Mouse (Mus musculus): ENCODE measurements around the gene Timp3. TPM values are rescaled to one million over a fixed set of nuclear protein-coding genes. Genes with fewer than 3 reads are reported as not detected.

Timp3 gene
- polyA plus RNA-seq, 1 experiment from 2014 or later = 114 TPM

DNA sequence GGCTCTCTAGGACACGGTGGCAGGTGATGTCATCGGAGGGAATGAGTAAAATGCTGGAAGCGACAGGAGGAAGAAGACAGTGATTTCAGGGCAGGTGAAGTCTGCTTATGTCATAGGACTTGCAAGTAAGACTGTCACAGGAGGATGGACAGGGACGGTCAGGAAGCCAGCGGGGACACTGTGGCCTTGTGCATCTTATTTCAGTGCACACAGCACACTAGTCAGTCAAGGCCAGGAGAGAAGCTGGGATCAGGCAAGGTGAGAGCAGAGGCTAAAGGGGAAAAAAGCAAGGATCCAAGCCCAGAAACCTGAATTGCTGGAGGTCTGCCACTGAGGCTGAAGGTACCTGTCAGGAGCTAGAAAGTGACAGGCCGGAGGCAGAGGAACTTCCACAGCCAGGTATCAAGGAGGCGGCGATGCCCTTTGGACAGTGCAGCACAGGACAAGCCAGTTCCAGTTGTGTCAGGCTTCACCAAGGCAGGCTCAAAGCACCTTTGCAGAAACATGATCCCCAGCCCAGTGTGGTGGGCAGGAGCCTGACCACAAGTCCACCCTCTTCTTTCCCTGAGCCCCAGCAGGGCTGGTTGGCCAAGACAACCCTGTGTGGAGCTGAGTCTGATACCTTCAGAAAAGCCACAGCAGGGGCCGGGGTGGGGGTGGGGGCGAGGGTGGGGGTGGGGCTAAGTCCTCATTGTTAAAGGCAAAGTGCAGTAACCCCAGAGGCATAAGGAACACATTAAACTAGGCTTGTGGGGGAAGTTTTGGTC lies 5.4 kb upstream of the Timp3 start:
- H3K27ac ChIP-seq (ENCODE audit: low read length) = peak overlapping the region; percentile 19; the same call in 1 of the 2 replicates
- H3K4me1 ChIP-seq (ENCODE audit: insufficient read depth, low read length) = peaks cover 12% of the 10 kb centered on the region
- no peaks in the 10 kb centered on the region for H3K9me3 ChIP-seq (ENCODE audit: low read length)
- H3K4me3 ChIP-seq (ENCODE audit: low read length) = no peak overlapping the region
- no peak overlapping the region for H3K4me2 ChIP-seq (replicated peaks; ENCODE audit: low read depth, low read length)
- H3K27me3 ChIP-seq (ENCODE audit: insufficient read depth, low read length) = peaks cover 13% of the 10 kb centered on the region
- WGBS = 65% methylated on average over 10 of the region's 10 CpGs
- ATAC-seq (ENCODE audit: low FRiP score, low TSS enrichment) = peak; percentile 76
- H3K9ac ChIP-seq (replicated peaks; ENCODE audit: low read length) = no peak overlapping the region
- H3K36me3 ChIP-seq (ENCODE audit: insufficient read depth, low read length) = no peaks in the 10 kb centered on the region

DNA sequence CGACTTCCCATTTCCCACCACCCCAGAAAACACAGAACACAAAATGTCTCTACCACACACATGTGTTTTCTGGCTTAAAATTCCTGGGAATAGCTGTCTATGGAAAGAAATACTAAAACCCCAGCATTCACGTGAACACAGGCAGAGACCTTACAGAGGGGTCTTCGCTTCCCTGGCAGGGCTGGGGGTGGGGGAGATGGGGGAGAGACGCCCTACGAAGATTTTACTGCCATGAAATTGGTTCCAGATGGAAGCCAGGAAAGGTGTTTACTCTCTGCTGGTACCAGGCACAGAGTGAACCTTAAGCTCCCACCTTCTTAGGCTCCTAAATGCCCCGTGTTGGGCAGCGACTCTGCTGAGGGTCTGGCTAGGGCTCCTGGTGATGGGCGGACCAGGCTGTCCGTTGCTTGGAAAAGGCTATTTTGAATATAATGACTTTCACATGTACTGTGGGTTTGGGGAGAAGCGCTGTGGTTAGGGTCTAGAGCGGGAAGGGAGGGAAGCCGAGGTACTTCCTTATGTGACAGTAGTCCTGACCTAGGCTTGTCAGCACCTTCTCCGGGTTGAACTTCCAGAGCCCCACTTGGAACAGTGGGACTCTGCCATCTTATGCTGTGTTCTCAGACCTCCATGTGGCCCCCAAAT lies 4.6 kb upstream of the Timp3 start:
- H3K36me3 ChIP-seq (ENCODE audit: insufficient read depth, low read length) = no peaks in the 10 kb centered on the region
- WGBS = 24% methylated on average over 13 of the region's 13 CpGs
- peak overlapping the region; percentile 45 for H3K9ac ChIP-seq (replicated peaks; ENCODE audit: low read length)
- H3K4me1 ChIP-seq (ENCODE audit: insufficient read depth, low read length) = peaks cover 12% of the 10 kb centered on the region
- no peak overlapping the region for H3K4me3 ChIP-seq (ENCODE audit: low read length)
- no peak for ATAC-seq (ENCODE audit: low FRiP score, low TSS enrichment)
- peak overlapping the region; percentile 35 for H3K4me2 ChIP-seq (replicated peaks; ENCODE audit: low read depth, low read length)
- peaks cover 13% of the 10 kb centered on the region for H3K27me3 ChIP-seq (ENCODE audit: insufficient read depth, low read length)
- H3K9me3 ChIP-seq (ENCODE audit: low read length) = no peaks in the 10 kb centered on the region
- peak overlapping the region; percentile 6; the same call in 1 of the 2 replicates for H3K27ac ChIP-seq (ENCODE audit: low read length)

DNA sequence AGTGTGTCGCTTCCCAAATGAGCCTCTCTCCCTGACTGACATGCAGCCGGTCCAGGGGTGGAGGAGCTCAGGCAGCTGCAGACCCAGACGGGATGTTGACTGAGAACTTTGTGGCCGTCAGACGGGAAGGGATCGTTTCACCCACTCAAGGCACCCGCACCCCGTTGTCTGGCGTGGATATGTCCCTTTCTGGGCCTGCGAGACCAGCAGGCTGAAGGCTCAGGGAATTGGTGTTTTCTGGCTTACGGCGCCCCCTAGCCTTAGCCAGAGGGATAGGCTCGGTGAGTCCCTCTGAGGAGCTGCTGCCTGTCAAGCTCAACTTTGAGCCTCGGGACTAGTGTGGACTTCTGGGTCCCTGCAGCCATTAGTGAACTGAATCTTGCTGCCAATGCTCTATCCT lies 4.1 kb upstream of the Timp3 start:
- H3K9me3 ChIP-seq (ENCODE audit: low read length) = no peaks in the 10 kb centered on the region
- H3K27me3 ChIP-seq (ENCODE audit: insufficient read depth, low read length) = peaks cover 13% of the 10 kb centered on the region
- peak overlapping the region; percentile 45 for H3K9ac ChIP-seq (replicated peaks; ENCODE audit: low read length)
- H3K27ac ChIP-seq (ENCODE audit: low read length) = no peak overlapping the region
- H3K36me3 ChIP-seq (ENCODE audit: insufficient read depth, low read length) = no peaks in the 10 kb centered on the region
- peak overlapping the region; percentile 35 for H3K4me2 ChIP-seq (replicated peaks; ENCODE audit: low read depth, low read length)
- peak; percentile 16; the same call in 1 of the 2 replicates for ATAC-seq (ENCODE audit: low FRiP score, low TSS enrichment)
- H3K4me3 ChIP-seq (ENCODE audit: low read length) = no peak overlapping the region
- 5% methylated on average over 14 of the region's 14 CpGs for WGBS
- peaks cover 15% of the 10 kb centered on the region for H3K4me1 ChIP-seq (ENCODE audit: insufficient read depth, low read length)

DNA sequence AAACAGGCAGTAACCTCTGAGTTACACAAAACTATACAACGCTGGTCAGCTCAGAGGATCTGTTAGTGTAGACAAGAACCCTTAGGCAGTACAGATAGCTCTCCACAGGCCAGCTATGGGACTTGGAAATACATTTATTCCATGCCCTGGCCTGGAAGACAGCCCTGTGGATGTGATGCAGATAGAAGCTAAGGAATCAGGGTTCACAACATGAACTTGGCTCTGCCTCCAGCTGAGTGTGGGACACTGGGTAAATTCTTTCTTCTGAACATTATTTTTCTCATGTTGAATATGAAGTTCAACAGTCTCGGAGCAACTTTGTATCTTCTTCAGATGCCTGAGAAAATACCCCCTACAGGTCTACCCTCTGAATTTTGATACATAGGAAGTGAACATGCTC lies 2.9 kb upstream of the Timp3 start:
- no peak for ATAC-seq (ENCODE audit: low FRiP score, low TSS enrichment)
- Histone ChIP-seq H3K27me3 (ENCODE audit: insufficient read depth, low read length) (peaks cover 13% of the 10 kb centered on the region), H3K4me1 (ENCODE audit: insufficient read depth, low read length) (peaks cover 25% of the 10 kb centered on the region), H3K9ac (replicated peaks; ENCODE audit: low read length) (no peak overlapping the region), H3K9me3 (ENCODE audit: low read length) (no peaks in the 10 kb centered on the region), H3K36me3 (ENCODE audit: insufficient read depth, low read length) (no peaks in the 10 kb centered on the region), H3K4me2 (replicated peaks; ENCODE audit: low read depth, low read length) (no peak overlapping the region), H3K4me3 (ENCODE audit: low read length) (no peak overlapping the region), H3K27ac (ENCODE audit: low read length) (no peak overlapping the region)
- 93% methylated on average over 2 of the region's 2 CpGs for WGBS

DNA sequence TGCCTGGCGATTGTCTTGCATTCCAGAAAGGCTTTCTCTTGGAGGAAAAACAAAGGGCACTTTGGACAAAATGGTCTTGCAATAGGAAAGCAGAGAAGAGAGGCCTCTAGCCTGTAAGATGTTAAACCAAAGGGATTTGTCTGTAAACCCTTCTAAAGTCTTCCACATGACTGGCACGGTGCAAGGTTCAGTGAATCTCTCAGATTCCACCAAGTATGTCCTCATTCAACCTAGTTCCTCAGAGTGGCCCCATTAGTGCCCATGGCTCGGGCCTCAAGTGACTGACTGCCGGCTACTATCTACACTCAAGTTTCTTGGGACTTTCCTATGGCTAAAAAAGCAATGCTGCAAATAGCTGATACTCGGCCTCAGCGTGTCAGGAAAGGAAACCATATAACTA lies 1.8 kb upstream of the Timp3 start:
- Histone ChIP-seq H3K27me3 (ENCODE audit: insufficient read depth, low read length) (peaks cover 13% of the 10 kb centered on the region), H3K4me2 (replicated peaks; ENCODE audit: low read depth, low read length) (no peak overlapping the region), H3K9ac (replicated peaks; ENCODE audit: low read length) (no peak overlapping the region), H3K9me3 (ENCODE audit: low read length) (no peaks in the 10 kb centered on the region), H3K4me3 (ENCODE audit: low read length) (no peak overlapping the region), H3K36me3 (ENCODE audit: insufficient read depth, low read length) (no peaks in the 10 kb centered on the region), H3K4me1 (ENCODE audit: insufficient read depth, low read length) (peaks cover 31% of the 10 kb centered on the region), H3K27ac (ENCODE audit: low read length) (no peak overlapping the region)
- ATAC-seq (ENCODE audit: low FRiP score, low TSS enrichment) = no peak
- 77% methylated on average over 6 of the region's 6 CpGs for WGBS

DNA sequence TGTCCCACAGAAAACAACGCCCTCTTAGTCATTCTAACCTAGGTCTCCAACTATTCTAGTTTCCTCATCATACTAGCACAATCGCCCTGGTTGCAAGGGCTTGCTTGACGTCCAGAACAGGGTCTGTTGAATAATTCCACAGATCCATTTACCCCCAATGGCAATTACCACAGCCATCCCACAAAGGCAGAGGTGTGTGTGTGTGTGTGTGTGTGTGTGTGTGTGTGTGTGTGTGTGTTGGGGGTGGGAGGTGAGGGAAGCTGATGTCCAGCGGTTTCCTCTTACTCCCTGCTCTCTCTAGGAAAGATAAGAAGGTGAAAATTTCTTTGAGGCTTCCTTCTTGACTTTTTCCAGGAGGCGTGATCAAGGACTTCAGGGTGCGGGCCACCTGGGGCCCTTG lies 377 bp upstream of the Timp3 start:
- Histone ChIP-seq H3K27ac (ENCODE audit: low read length) (no peak overlapping the region), H3K9me3 (ENCODE audit: low read length) (no peaks in the 10 kb centered on the region), H3K9ac (replicated peaks; ENCODE audit: low read length) (peak overlapping the region; percentile 90), H3K4me2 (replicated peaks; ENCODE audit: low read depth, low read length) (peak overlapping the region; percentile 90), H3K27me3 (ENCODE audit: insufficient read depth, low read length) (peaks cover 13% of the 10 kb centered on the region), H3K36me3 (ENCODE audit: insufficient read depth, low read length) (no peaks in the 10 kb centered on the region), H3K4me3 (ENCODE audit: low read length) (peak overlapping the region; percentile 68), H3K4me1 (ENCODE audit: insufficient read depth, low read length) (peaks cover 43% of the 10 kb centered on the region)
- WGBS = 41% methylated on average over 6 of the region's 6 CpGs
- no peak for ATAC-seq (ENCODE audit: low FRiP score, low TSS enrichment)

DNA sequence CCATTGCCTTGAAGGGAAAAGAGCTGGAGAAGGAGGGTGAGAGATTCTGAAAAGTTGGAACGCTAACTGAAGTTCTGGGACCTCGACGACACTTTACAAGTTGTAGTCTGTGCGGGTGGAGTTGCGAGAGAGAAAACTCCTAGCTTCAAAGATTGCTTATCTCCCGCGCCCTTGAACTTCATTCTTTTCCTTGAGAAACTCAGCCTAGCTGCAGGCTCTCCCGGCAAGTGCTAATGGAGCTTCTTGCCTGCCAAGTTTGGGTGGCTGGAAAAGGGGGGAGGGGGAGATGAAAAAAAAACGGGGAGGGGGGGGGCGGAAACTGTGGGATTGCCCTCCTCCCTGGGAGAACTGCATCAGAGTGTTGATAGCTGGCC lies 932 bp downstream of the Timp3 start:
- peak overlapping the region; percentile 90 for H3K4me2 ChIP-seq (replicated peaks; ENCODE audit: low read depth, low read length)
- ATAC-seq (ENCODE audit: low FRiP score, low TSS enrichment) = no peak
- H3K4me1 ChIP-seq (ENCODE audit: insufficient read depth, low read length) = peaks cover 32% of the 10 kb centered on the region
- H3K9ac ChIP-seq (replicated peaks; ENCODE audit: low read length) = peak overlapping the region; percentile 90
- no peaks in the 10 kb centered on the region for H3K36me3 ChIP-seq (ENCODE audit: insufficient read depth, low read length)
- H3K4me3 ChIP-seq (ENCODE audit: low read length) = peak overlapping the region; percentile 68
- WGBS = 1% methylated on average over 9 of the region's 10 CpGs
- H3K27ac ChIP-seq (ENCODE audit: low read length) = peak overlapping the region; percentile 82
- no peaks in the 10 kb centered on the region for H3K9me3 ChIP-seq (ENCODE audit: low read length)
- H3K27me3 ChIP-seq (ENCODE audit: insufficient read depth, low read length) = peaks cover 13% of the 10 kb centered on the region

DNA sequence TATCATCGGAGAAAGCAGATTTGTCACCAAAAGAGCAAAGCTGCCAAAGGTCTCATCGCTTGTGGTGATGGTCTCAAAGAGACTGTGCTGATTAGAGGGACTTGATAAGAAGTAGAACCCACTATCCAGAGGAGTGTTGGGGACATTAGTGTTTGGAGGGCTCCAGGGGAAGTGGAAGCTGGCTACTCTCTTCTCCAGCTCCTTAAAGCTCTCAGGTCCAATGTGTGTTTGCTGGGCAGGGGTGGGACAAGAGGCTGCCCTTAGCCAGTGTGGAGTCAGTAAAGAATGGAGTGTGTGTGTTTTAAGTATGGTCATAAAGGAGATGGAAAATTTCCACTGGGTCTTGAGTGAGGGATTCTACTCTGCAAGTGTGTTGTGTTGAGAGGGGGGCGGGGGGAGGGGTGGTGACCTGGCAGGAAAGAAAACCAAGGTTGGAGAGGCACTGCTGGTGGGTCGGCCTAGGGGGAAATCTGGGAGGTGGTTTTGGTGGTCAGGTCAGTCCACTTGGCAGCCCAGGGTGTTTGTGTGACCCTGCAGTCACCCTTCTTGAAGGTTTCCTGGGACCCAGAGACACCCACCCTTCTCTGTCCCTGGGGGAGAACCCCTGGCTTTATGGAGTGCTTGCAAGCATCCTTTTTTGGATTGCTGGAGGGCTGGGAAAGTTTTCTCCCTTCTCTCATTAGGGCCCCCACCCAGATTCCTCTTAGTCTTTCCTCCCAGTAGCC lies 1.6 kb downstream of the Timp3 start:
- peak overlapping the region; percentile 68 for H3K4me3 ChIP-seq (ENCODE audit: low read length)
- H3K36me3 ChIP-seq (ENCODE audit: insufficient read depth, low read length) = no peaks in the 10 kb centered on the region
- peak overlapping the region; percentile 82 for H3K27ac ChIP-seq (ENCODE audit: low read length)
- 38% methylated on average over 4 of the region's 4 CpGs for WGBS
- peaks cover 32% of the 10 kb centered on the region for H3K4me1 ChIP-seq (ENCODE audit: insufficient read depth, low read length)
- peak overlapping the region; percentile 90 for H3K4me2 ChIP-seq (replicated peaks; ENCODE audit: low read depth, low read length)
- no peaks in the 10 kb centered on the region for H3K9me3 ChIP-seq (ENCODE audit: low read length)
- no peak for ATAC-seq (ENCODE audit: low FRiP score, low TSS enrichment)
- H3K9ac ChIP-seq (replicated peaks; ENCODE audit: low read length) = peak overlapping the region; percentile 90
- peaks cover 13% of the 10 kb centered on the region for H3K27me3 ChIP-seq (ENCODE audit: insufficient read depth, low read length)

DNA sequence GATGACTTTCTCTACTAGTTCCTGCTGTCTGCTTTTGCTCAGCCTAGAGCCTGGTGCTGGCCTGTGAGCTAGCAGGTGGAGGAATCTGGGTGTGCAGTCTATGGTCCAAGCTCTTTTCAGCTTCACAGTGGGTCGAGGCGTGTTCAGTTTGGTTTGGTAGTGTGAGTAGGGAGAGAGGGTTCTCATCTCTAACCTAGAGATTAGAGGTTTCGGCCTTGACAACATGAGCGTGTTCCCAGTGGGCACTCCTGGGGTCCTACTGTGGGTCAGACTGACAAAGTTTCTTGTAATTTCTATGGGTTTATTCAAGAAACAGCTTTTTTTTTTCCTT lies 2.1 kb downstream of the Timp3 start:
- Histone ChIP-seq H3K27me3 (ENCODE audit: insufficient read depth, low read length) (peaks cover 11% of the 10 kb centered on the region), H3K4me1 (ENCODE audit: insufficient read depth, low read length) (peaks cover 32% of the 10 kb centered on the region), H3K4me2 (replicated peaks; ENCODE audit: low read depth, low read length) (peak overlapping the region; percentile 90), H3K4me3 (ENCODE audit: low read length) (peak overlapping the region; percentile 68), H3K9me3 (ENCODE audit: low read length) (no peaks in the 10 kb centered on the region), H3K36me3 (ENCODE audit: insufficient read depth, low read length) (no peaks in the 10 kb centered on the region), H3K27ac (ENCODE audit: low read length) (peak overlapping the region; percentile 82), H3K9ac (replicated peaks; ENCODE audit: low read length) (peak overlapping the region; percentile 90)
- WGBS = 75% methylated on average over 4 of the region's 4 CpGs
- ATAC-seq (ENCODE audit: low FRiP score, low TSS enrichment) = no peak
